Mouse (Mus musculus): ENCODE measurements around the gene Tmub2. TPM values are rescaled to one million over a fixed set of nuclear protein-coding genes. Genes with fewer than 3 reads are reported as not detected.

The Tmub2 gene
- polyA plus RNA-seq, 1 experiment from 2014 or later, result 57.3 TPM

DNA sequence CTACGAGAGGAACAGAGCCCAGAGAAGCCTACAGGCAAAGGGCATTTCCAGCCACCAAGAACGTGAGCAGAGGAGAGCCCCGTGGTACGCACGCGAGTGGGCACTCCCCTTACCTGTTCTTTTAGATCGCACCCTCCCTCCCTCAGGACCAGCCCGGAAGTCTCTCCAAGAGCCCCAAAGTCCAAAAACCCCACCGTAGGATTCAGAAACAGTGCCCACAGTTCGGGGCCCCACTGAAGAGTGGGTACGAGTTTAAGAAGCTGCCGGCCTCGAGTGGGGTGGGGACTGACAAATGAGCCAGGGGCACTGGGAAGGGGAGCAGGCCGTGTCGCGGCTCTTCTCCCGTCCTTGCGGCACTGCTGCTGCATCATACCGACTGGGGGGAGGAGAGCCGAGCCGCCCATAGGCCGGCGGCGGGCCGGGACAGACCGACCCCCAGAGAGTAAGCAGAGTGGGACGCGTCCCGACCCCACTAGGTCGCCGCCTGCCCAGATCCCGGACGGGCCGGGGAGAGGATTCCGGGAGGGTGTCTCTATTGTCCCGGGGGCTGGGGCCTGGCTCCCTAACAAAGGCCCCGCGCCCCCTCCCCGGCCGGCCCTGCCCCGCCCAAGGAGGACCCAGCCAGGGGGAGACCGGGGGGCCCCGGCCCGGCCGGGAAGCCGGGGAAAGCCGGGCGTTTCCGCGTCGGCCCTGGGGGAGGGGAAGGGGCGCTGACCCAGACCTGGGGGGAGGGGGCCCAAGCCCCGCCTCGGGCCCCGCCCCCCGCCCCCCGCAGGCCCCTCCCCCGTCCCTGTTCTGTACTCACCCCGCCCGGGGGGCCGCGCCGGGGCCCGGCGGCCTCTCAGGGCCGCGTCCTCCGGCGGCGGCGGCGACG lies 11.1 kb downstream of the Tmub2 start:
- Histone ChIP-seq H3K4me3 (peak overlapping the region; percentile 89), H3K9me3 (no peaks in the 10 kb centered on the region), H3K4me1 (peaks cover 28% of the 10 kb centered on the region), H3K27me3 (no peaks in the 10 kb centered on the region), H3K9ac (peak overlapping the region; percentile 95), H3K4me2 (replicated peaks) (peak overlapping the region; percentile 94), H3K27ac (peak overlapping the region; percentile 99), H3K36me3 (peaks cover 39% of the 10 kb centered on the region)
- under 1% methylated on average over 39 of the region's 73 CpGs for WGBS
- peak; percentile 21 for ATAC-seq (ENCODE audit: low FRiP score, low read depth)

DNA sequence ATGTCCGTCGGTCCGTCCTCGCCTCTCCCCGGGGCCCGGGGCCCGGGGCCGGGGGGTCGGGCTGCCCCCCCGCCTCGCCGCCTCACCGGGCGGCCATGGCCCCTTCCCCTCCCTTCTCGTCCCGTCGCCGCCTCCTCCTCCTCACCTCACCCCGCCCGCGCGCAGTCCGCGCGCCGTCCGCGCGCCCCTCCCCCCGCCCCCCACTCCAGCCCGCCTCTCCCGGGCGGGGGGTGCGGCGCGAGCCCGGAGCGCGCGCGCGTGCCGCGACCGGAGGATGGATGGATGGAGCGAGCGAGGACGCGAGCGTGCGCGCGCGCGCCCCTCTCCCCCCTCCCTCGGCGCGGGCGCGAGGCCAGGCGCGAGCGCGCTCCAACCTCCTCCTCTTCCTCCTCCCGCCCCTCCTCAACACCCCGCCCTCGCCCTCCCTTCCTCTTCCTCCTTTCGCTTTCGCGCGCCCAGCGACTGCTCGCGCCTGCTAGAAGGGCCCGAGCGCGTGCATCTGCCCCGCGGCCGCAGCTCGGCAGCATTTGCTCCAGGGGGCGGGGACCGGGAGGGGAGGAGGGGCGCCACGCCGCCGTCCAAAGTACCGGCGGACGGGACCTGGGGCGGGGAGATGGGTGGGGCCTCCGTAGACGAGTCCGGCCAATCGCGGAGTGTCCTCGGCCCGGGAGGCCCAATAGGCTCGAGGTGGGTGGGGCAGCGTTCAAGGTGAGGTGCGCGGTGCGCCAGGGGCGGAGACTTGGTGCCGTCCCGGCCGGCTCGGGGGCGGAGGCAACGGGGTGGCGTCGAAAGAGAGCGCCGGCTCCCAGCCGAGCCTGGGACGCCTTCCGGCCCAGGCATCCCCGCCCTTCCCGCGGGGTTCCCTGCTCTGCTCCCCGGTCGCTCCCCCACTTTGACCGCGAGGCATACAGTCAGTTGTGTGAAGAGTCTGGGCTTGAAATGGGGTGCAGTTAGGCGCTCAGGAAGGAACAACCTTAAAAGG lies 12.1 kb downstream of the Tmub2 start, which contains the start of gene Atxn7l3:
Gene Atxn7l3 (minus strand): TSS at position 141 of the 982 bp plus-strand sequence.
- under 1% methylated on average over 62 of the region's 125 CpGs for WGBS
- ATAC-seq (ENCODE audit: low FRiP score, low read depth), result peak; percentile 93
- H3K9ac ChIP-seq, result peak within 1 kb of the TSS; percentile 95
- H3K9me3 ChIP-seq, result no peaks in the 10 kb centered on the region
- H3K4me2 ChIP-seq (replicated peaks), result peak within 1 kb of the TSS; percentile 94
- peaks cover 29% of the 10 kb centered on the region for H3K36me3 ChIP-seq
- H3K4me1 ChIP-seq, result peaks cover 28% of the 10 kb centered on the region
- H3K27ac ChIP-seq, result peak within 1 kb of the TSS; percentile 99
- no peaks in the 10 kb centered on the region for H3K27me3 ChIP-seq
- peak within 1 kb of the TSS; percentile 89 for H3K4me3 ChIP-seq

DNA sequence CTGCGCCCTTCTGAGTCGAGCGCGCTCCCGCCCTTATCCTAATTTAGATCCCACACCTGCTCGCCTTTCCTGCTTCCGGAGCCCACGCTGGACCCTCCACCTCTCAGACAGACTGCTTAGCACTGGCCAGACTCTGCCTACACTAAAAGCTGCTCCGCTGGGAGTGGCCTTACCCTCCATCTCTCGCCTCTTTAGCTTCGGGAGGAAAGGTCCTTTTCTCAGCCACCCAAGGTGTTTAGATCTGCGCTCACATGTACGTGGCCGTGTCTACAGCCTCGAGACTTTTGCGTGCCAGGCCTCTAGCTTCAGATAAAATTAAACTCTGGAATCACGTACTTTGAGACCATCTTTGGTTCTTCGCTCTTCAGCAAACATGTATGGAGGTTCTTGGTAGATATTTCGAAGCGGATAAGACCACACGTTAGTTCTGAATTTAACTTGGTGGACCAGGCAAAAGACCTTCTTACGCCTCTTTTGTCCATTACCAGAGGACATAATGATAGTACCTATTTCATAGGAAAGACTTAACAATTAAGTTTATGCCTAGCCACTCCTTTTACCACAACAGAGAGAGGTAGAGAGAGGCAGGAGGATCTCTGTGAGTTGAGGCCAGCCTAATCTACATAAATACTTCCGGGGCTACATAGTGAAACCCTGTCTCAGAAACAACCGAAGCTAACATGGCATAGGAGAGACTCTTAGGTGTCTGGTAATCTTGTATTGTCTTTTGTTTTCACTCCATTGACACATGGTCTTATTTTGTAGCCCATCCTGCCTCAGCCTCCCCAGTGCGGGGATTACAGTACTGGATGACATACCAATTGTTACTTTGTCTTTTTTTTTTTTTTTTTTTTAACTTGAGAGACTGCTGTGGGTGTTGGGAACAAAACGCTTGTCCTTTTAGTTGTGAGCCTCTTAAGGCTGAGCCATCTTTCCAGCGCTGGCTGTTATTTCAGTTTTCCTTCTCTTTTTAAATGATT lies 13.1 kb downstream of the Tmub2 start:
- WGBS, result 22% methylated on average over 27 of the region's 27 CpGs
- H3K27me3 ChIP-seq, result no peaks in the 10 kb centered on the region
- H3K4me1 ChIP-seq, result peaks cover 28% of the 10 kb centered on the region
- ATAC-seq (ENCODE audit: low FRiP score, low read depth), result peak; percentile 17
- peak overlapping the region; percentile 79 for H3K9ac ChIP-seq
- H3K4me3 ChIP-seq, result peak overlapping the region; percentile 89
- H3K4me2 ChIP-seq (replicated peaks), result peak overlapping the region; percentile 94
- H3K27ac ChIP-seq, result peak overlapping the region; percentile 99
- H3K36me3 ChIP-seq, result peaks cover 19% of the 10 kb centered on the region
- no peaks in the 10 kb centered on the region for H3K9me3 ChIP-seq

DNA sequence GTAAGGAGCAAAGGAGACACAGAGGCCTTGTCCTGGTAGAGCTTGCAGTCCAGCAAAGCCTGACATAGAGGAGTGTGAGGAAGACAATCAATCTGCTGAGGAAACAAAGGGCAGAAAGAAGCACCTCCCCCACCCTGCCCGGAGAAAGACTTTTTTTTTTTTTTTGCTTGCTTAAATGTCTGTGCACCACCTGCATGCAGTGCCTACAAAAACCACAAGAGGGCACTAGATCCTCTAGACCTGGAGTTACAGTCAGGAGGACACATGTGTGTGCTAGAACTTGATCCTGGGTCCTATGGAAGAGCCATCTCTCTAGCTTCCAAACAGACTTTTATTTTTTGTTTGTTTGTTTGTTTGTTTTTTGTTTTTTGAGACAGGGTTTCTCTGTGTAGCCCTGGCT lies 15.1 kb downstream of the Tmub2 start:
- peaks cover 15% of the 10 kb centered on the region for H3K4me1 ChIP-seq
- no peaks in the 10 kb centered on the region for H3K27me3 ChIP-seq
- H3K36me3 ChIP-seq, result no peaks in the 10 kb centered on the region
- 33% methylated on average over 1 of the region's 1 CpGs for WGBS
- no peak overlapping the region for H3K4me3 ChIP-seq
- no peak overlapping the region for H3K4me2 ChIP-seq (replicated peaks)
- no peak overlapping the region for H3K9ac ChIP-seq
- ATAC-seq (ENCODE audit: low FRiP score, low read depth), result no peak
- no peaks in the 10 kb centered on the region for H3K9me3 ChIP-seq
- H3K27ac ChIP-seq, result no peak overlapping the region

DNA sequence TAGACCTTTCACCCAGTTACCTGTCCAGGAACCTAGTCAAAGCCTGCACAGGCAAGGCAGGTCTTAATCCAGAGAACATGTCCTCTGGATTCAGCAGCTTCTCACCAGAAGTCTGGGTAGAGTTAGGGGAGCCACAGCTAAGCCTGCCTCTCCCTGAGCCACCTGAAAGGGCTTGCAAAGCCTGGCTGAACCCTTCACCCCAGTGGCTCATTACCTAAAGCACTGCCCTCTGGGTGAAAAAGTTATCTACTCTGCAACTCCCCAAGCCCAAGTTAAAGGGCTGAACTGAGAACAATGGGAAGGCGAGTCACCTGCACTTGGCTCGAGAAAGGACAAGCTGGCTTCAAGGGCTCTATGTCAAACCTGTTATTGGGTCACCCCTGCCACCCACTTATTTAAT lies 19.4 kb downstream of the Tmub2 start:
- 60% methylated on average over 2 of the region's 2 CpGs for WGBS
- Histone ChIP-seq H3K4me2 (replicated peaks) (no peak overlapping the region), H3K36me3 (peaks cover 32% of the 10 kb centered on the region), H3K9me3 (no peaks in the 10 kb centered on the region), H3K4me1 (peaks cover 5% of the 10 kb centered on the region), H3K27ac (no peak overlapping the region), H3K4me3 (no peak overlapping the region), H3K27me3 (no peaks in the 10 kb centered on the region), H3K9ac (no peak overlapping the region)
- ATAC-seq (ENCODE audit: low FRiP score, low read depth), result no peak

DNA sequence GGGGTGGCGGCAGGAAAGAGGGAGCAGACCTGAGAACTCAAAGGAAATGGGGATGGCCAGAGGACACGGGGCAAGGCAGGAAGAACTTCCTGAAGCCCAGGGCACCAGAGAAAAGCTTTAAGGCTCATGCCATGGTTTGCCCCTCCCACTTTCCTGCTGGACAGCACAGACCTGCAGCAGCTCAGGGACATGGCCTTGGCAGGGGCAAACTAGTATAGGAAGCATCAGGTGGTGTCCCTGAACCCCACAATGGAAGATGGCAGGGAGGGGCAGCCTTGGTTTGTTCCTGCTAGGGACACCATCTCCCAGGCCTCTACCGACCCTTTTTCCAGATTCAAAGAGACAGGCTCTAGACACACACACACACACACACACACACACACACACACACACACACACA lies 20.6 kb downstream of the Tmub2 start:
- H3K4me2 ChIP-seq (replicated peaks), result no peak overlapping the region
- peaks cover 41% of the 10 kb centered on the region for H3K36me3 ChIP-seq
- H3K9ac ChIP-seq, result no peak overlapping the region
- H3K27me3 ChIP-seq, result no peaks in the 10 kb centered on the region
- H3K4me1 ChIP-seq, result peaks cover 17% of the 10 kb centered on the region
- ATAC-seq (ENCODE audit: low FRiP score, low read depth), result no peak
- WGBS, result 61% methylated on average over 3 of the region's 3 CpGs
- H3K9me3 ChIP-seq, result no peaks in the 10 kb centered on the region
- H3K4me3 ChIP-seq, result no peak overlapping the region
- no peak overlapping the region for H3K27ac ChIP-seq

DNA sequence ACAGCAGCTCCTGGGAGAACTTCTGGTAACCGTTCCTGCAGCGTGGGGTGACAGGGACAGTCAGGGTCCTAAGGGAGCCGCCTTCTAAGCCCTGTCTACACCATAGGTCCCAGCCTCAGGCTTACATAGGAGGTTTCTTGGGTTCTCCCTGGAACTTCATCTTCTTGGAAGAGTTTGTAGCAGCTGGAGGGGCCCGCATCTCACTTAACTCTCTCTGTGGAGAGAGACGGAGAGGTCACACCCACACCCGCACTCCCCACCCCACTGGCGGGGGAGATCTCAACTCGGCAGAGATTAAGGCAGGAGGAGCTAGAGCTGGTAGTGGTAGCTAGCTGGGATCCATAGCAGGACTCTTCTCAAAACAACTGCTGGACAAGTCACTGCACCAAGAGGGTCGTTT lies 23.4 kb downstream of the Tmub2 start:
- H3K27ac ChIP-seq, result no peak overlapping the region
- 84% methylated on average over 9 of the region's 9 CpGs for WGBS
- H3K9me3 ChIP-seq, result no peaks in the 10 kb centered on the region
- H3K4me1 ChIP-seq, result peaks cover 27% of the 10 kb centered on the region
- no peaks in the 10 kb centered on the region for H3K27me3 ChIP-seq
- H3K9ac ChIP-seq, result no peak overlapping the region
- no peak for ATAC-seq (ENCODE audit: low FRiP score, low read depth)
- no peak overlapping the region for H3K4me2 ChIP-seq (replicated peaks)
- H3K4me3 ChIP-seq, result no peak overlapping the region
- peaks cover 65% of the 10 kb centered on the region for H3K36me3 ChIP-seq

DNA sequence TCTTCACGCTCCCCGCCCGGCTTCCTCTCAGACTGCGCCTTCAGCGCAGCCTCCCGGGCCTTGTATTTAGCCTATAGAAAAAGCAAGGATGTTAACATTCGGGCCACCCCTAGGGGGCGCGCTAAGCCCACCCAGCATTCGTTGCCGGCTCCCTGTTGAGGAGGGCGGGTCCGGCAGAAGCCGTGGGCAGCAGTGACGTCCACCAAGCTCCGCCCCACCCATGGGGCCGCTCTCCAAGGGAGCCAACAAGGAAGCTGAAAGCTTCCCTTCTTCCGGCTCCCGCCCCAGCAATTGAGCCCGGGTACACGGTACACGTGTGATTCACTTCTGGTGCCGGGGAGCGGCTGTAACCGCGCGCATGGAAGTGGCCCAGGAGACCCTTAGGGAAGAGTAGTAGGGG lies 24.2 kb downstream of the Tmub2 start:
- no peaks in the 10 kb centered on the region for H3K27me3 ChIP-seq
- H3K4me3 ChIP-seq, result peak overlapping the region; percentile 42
- no peaks in the 10 kb centered on the region for H3K9me3 ChIP-seq
- H3K4me2 ChIP-seq (replicated peaks), result peak overlapping the region; percentile 71
- H3K9ac ChIP-seq, result peak overlapping the region; percentile 59
- WGBS, result 2% methylated on average over 27 of the region's 27 CpGs
- H3K27ac ChIP-seq, result peak overlapping the region; percentile 53
- H3K4me1 ChIP-seq, result peaks cover 27% of the 10 kb centered on the region
- peaks cover 74% of the 10 kb centered on the region for H3K36me3 ChIP-seq
- peak; percentile 90 for ATAC-seq (ENCODE audit: low FRiP score, low read depth)

DNA sequence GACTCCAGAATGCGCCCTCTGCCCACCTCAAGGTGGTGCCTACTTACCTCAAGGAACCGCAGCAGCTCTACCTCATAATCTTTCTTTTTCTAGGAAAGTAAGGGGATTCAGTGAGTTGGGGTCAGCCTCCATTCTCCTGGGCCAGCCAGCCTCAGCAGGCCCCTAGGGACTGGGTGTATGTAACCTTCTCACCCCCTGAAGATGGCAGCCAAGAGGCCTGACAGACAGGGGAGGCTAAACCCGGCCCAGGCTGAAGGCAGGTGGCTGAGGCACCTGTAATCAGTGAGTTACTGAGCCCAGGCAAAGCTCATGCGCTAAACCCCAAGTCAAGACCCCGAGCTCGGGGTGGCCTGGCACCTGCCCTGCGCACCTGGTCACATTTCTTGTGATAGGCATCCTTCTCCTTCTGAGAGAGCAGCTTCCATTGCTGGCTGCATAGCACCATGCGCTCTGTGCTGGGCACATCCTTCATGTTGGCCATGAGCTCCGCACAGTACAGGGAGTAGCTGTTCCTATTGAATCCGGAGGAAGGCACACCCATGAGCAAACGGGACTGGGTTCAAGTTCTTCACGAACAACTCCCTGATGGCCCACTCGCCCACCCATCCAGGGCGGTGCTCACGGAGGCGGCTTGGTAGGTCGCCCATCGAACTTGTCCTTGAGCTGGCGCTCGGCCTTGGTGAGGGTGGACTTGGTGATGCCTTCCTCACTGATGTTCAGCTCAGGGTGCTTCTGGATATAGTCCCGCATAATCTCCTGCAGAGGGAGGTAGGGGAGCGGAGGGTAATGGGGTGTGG lies 25.3 kb downstream of the Tmub2 start:
- Histone ChIP-seq H3K27ac (0 out of 2 replicates have a peak overlapping the region, but pooled peaks have one; percentile 53), H3K27me3 (no peaks in the 10 kb centered on the region), H3K4me2 (replicated peaks) (peak overlapping the region; percentile 71), H3K9me3 (no peaks in the 10 kb centered on the region), H3K4me3 (peak overlapping the region; percentile 42), H3K9ac (peak overlapping the region; percentile 59; the same call in 1 of the 2 replicates), H3K4me1 (peaks cover 30% of the 10 kb centered on the region), H3K36me3 (peaks cover 84% of the 10 kb centered on the region)
- WGBS, result 85% methylated on average over 22 of the region's 22 CpGs
- no peak for ATAC-seq (ENCODE audit: low FRiP score, low read depth)

DNA sequence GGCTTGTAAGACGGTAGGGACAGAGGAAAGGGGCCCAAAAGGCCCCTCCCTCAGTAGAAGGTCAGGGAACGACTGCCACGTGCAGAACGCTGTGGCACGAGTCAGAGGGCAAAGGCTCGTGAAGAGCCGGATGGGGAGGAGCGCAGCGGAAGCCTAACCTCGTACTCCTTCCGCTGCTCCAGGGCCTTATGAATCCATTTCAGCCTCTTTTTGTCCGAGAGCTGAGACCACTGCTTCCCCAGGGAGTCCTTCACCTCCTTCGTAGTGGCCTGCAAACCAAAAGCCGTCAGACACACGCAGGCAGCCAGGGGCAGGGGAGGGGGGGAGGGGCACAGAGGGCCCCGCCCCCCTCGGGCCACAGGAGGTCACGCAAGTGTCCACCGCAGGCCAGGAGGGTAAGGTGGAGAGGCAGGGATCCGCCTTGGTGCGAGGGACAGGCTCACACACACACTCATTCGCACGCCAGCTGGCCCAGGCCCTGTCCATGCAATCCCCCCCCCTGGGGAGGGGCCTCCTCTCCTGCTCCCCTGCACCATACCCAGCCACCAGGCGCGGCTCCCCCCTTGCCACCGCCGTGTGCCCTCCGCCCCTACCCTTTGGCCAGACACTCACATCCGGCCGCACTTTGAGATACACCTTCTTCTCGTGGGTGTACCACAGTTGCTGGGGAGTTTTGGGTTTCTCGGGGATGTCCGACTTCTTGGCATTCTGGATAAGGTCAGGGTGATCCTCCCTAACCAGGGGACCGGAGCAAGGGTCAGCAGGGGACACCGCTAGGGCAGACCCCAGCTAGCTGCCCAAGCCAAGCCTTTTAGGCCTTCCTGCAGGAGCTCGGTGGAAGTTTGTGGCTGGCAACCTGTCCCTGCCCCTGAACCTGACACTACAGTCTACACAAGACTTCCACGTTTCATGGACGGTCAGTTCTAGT lies 26.3 kb downstream of the Tmub2 start:
- Histone ChIP-seq H3K27me3 (no peaks in the 10 kb centered on the region), H3K27ac (no peak overlapping the region), H3K4me2 (replicated peaks) (no peak overlapping the region; the same call in 1 of the 2 replicates), H3K9ac (peak overlapping the region; percentile 35; the same call in 1 of the 2 replicates), H3K4me3 (no peak overlapping the region), H3K9me3 (no peaks in the 10 kb centered on the region), H3K36me3 (peaks cover 87% of the 10 kb centered on the region), H3K4me1 (peaks cover 40% of the 10 kb centered on the region)
- no peak for ATAC-seq (ENCODE audit: low FRiP score, low read depth)
- 44% methylated on average over 38 of the region's 38 CpGs for WGBS

Data from limb, embryonic 13.5 days (tissue).